Mouse (Mus musculus) ES-E14 (cell line): ENCODE measurements around the gene Map4k5. TPM values are rescaled to one million over a fixed set of nuclear protein-coding genes. Genes with fewer than 3 reads are reported as not detected.

Source experiments
- DNase-seq: peaks from one replicate; pipeline ENCODE4 v3.0.0-alpha.2; 2013; ENCODE audit warnings: low read depth, low spot score
- H3K27ac ChIP-seq: 2 replicates; pipeline ENCODE4 v1.5.1; 2012; ENCODE audit warnings: low read depth, mild to moderate bottlenecking, low read length, moderate library complexity, mixed read lengths; ENCODE audit not compliant: poor library complexity, insufficient read depth, severe bottlenecking
- H3K36me3 ChIP-seq: 2 replicates; pipeline ENCODE4 v1.6.1; 2012; ENCODE audit warnings: mild to moderate bottlenecking, low read length, moderate library complexity, mixed read lengths; ENCODE audit not compliant: control insufficient read depth, poor library complexity, insufficient read depth, severe bottlenecking
- H3K4me1 ChIP-seq, 2 experiments: fragments of 150-350 bp in 1 of 2; sonication (generic) in 1 of 2; 2 replicates each; pipeline ENCODE4 v1.6.1; 2012; ENCODE audit warnings: low read length in 2 of 2, mild to moderate bottlenecking in 1 of 2, mixed read lengths in 1 of 2; ENCODE audit not compliant: control insufficient read depth in 2 of 2, insufficient read depth in 2 of 2, poor library complexity in 1 of 2
- H3K4me3 ChIP-seq, 2 experiments: fragments of 150-350 bp in 1 of 2; sonication (generic) in 1 of 2; 2 replicates each; pipeline ENCODE4 v1.5.1; 2012; ENCODE audit warnings: low read length in 2 of 2, low read depth in 1 of 2, mild to moderate bottlenecking in 1 of 2, mixed read lengths in 1 of 2; ENCODE audit not compliant: insufficient read depth in 1 of 2, poor library complexity in 1 of 2, severe bottlenecking in 1 of 2
- H3K9ac ChIP-seq: 2 replicates; pipeline ENCODE4 v1.6.1; 2012; ENCODE audit warnings: low read depth, mild to moderate bottlenecking, low read length, mixed read lengths; ENCODE audit not compliant: poor library complexity, insufficient read depth, severe bottlenecking
- H3K9me3 ChIP-seq: fragments of 150-350 bp; sonication (generic); 2 replicates; pipeline ENCODE4 v1.6.1; 2012; ENCODE audit warnings: low read depth, mild to moderate bottlenecking, low read length; ENCODE audit not compliant: control insufficient read depth, insufficient read depth
- CHD2 ChIP-seq: IDR thresholded peaks from 2 replicates; pipeline ENCODE4 v1.6.1; 2014; ENCODE audit warnings: mild to moderate bottlenecking, low read depth, low read length, inconsistent platforms
- HCFC1 ChIP-seq: IDR thresholded peaks from 2 replicates; pipeline ENCODE4 v1.6.1; 2012; ENCODE audit warnings: low read length, inconsistent platforms, borderline replicate concordance; ENCODE audit not compliant: insufficient read depth
- MAFK ChIP-seq: IDR thresholded peaks from 2 replicates; pipeline ENCODE4 v1.6.1; 2014; ENCODE audit warnings: mild to moderate bottlenecking, low read depth, low read length, inconsistent platforms; ENCODE audit not compliant: insufficient read depth
- ZC3H11A ChIP-seq: IDR thresholded peaks from 2 replicates; pipeline ENCODE4 v1.6.1; 2012; ENCODE audit warnings: low read depth, mild to moderate bottlenecking, inconsistent platforms, low read length, borderline replicate concordance
- ZNF384 ChIP-seq: IDR thresholded peaks from 2 replicates; pipeline ENCODE4 v1.6.1; 2012; ENCODE audit warnings: low read depth, low read length, inconsistent platforms
- in situ Hi-C, 2 experiments: fragments of 600-800 bp; cut with MboI; formaldehyde crosslinking; loops; one replicate each; pipeline ENCODE4 v1.15.1; 2025; ENCODE audit warnings: low sequenced_read_pairs in 2 of 2, inconsistent platforms in 1 of 2; ENCODE audit not compliant: unreplicated experiment in 2 of 2
- total RNA-seq: library from RNA; depleted of rRNA; stranded (reverse); fragments of 300-350 nt; gene quantifications from 2 replicates; pipeline ENCODE4 v1.2.3, GENCODE M21; 2012

Gene Map4k5
- total RNA-seq, 1 experiment: 29.8 TPM

DNA sequence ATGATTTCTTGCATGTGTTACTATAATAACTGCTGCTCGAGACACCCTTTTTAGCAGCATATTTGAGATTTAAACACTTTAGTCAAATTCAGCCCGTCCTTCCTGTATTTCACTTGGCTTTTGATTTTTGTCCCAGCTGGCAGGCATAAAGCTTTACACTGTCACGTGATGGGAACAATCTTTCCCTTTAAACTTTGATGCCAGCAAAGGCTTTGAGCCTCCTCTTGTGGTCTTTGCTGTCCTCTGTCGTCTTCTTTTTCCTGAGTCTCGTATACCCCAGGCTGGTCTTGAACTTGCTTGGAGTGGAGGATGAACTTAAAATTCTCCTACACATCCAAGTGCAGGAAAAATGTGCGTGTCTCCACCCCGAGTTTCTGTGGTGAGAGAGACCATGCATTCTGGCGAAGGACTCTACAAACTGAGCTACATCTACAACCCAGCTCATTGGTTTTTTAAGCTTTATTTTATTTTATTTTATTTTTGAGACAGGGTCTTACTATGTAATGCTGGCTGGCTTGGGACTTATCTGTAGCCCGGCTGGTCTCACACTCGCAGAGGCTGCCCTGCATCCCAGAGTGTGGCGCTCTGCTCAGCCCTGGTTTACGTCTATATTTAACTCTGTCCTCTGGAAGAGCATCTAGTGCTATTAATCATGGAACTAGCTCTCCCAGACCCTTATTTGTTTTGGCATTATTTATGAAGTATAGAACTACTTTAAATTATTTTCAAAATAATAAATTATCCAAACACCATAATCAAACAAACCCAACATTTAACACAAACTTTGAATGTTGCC, 44.7 kb downstream of the Map4k5 start:
- H3K27ac ChIP-seq: no peak overlapping the region
- no peak overlapping the region for H3K4me3 ChIP-seq
- in situ Hi-C loops: no loop called here
- H3K9me3 ChIP-seq: no peaks in the 10 kb centered on the region
- H3K9ac ChIP-seq: no peak overlapping the region
- peaks cover 14% of the 10 kb centered on the region for H3K36me3 ChIP-seq
- DNase-seq: no peak
- H3K4me1 ChIP-seq: peaks cover under 1 to 1% of the 10 kb centered on the region in 2 experiments; a peak in 1 of 4 replicates
- TF ChIP-seq HCFC1 (no peak), ZC3H11A (no peak), CHD2 (no peak), ZNF384 (no peak), MAFK (no peak)

GRCm38 (mm10) chr12:69846499-69846898, 46.5 kb downstream of the Map4k5 start:
- Histone ChIP-seq H3K4me1 (no peaks in the 10 kb centered on the region), H3K9me3 (no peaks in the 10 kb centered on the region), H3K27ac (no peak overlapping the region), H3K9ac (no peak overlapping the region), H3K4me3 (no peak overlapping the region), H3K36me3 (peaks cover 12% of the 10 kb centered on the region)
- DNase-seq: no peak
- in situ Hi-C loops: no loop called here
- TF ChIP-seq CHD2 (no peak), ZNF384 (no peak), MAFK (no peak), ZC3H11A (no peak)

- H3K4me1 ChIP-seq: no peaks in the 10 kb centered on the region
- no peak overlapping the region for H3K27ac ChIP-seq
- DNase-seq: no peak
- no peaks in the 10 kb centered on the region for H3K9me3 ChIP-seq
- in situ Hi-C loops: no loop called here
- no peak overlapping the region for H3K4me3 ChIP-seq
- peaks cover 12% of the 10 kb centered on the region for H3K36me3 ChIP-seq
- no peak for TF ChIP-seq MAFK
- TF ChIP-seq ZC3H11A: no peak
- TF ChIP-seq ZNF384: no peak
- no peak for TF ChIP-seq HCFC1
- no peak for TF ChIP-seq CHD2
- H3K9ac ChIP-seq: no peak overlapping the region
Observed at GRCm38 (mm10) chr12:69845722-69846121, 47.3 kb downstream of the Map4k5 start.

DNA sequence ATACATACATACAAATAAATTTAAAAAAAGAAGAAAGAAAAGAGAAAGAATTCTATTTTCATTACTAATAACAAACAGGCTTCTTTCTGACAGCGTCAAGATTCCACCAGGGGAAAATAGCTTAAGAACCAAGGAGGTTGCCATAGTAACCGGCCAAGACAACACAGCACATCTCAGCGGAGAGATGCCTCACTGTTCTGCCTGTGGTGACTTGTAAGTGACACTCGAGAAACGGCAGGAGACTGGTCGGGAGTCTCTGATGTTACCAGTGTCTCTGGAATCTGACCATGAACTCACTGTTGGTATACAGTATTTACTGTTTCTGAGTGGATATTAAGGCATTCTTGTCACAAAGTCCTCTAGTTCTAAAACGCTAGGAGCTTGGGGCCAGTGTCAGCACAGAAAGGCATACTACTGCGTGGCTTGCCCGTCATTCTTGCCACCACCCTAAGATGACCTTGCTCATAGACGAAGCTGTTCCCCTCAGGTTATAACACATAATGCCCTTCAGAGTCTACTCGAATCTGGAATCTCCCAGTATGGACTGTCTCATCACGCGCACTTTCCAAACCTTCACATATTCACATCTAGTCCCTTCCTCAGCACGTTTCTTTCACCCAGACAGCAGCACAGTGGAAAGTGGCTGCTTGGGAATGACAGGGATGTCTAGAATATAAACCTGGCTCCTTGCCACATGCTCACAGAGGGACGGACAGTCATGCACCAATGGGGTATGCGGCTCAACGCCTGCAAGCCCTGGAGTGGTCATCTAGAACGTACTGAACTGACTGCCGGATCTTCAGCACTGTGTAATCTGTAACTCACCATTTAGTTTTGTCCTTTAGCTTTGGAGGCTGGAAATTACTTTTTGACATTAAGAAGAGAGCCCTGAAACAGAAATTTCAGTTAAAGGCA, 49.2 kb downstream of the Map4k5 start:
- no peak overlapping the region for H3K27ac ChIP-seq
- no peaks in the 10 kb centered on the region for H3K9me3 ChIP-seq
- H3K4me1 ChIP-seq: no peaks in the 10 kb centered on the region
- DNase-seq: no peak
- H3K36me3 ChIP-seq: peaks cover 9% of the 10 kb centered on the region
- in situ Hi-C loops: no loop called here
- no peak overlapping the region for H3K4me3 ChIP-seq
- no peak overlapping the region for H3K9ac ChIP-seq
- TF ChIP-seq MAFK (no peak), ZNF384 (no peak), HCFC1 (no peak), ZC3H11A (no peak), CHD2 (no peak)
